Mouse (Mus musculus): ENCODE measurements around the gene Traf5. TPM values are rescaled to one million over a fixed set of nuclear protein-coding genes. Genes with fewer than 3 reads are reported as not detected.
A peak's percentile ranks its signal among the peaks of the same experiment; 100 is the strongest.

The Traf5 gene
- total and polyA plus RNA-seq, 2 experiments from 2014 or later = 1.6 to 2.0 TPM

DNA sequence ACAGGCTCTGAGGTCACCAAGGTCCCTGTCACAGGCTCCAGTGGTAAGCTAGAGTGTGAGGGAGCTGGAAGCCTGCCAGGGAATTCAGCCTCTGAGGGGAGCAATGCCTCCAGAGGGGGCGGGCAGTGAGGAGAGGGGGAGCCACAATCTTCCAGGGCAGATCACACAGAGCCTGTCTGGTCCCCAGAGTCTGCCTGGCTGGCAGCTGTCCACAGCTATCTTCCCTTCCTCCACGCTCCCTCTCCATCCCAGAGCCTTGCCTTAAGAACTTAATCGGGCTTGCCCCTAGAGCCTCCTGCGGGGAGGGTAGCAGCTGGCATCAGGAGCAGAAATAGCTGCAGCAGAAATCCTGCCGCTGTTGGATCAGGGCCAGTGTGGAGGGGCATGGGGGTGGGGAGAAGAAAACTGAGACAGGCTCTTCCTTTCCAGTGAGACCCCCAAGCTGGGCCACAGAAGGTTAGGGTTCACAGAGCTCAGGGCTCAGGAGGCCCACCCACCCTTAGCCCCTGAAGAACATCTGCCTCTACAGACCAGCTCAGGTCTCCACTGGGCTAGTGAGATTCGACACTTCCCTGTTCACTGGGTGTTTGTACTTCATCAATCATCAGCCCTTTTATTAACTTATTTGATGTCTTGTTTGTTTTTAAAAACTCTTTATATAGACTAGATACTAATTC lies 110.8 kb downstream of the Traf5 start:
- TF ChIP-seq CTCF (IDR thresholded peaks at IDR 0.05) = no peak
- WGBS = 8% methylated on average over 6 of the region's 6 CpGs
- Histone ChIP-seq H3K9ac (replicated peaks; ENCODE audit: low read length, poor library complexity, severe bottlenecking) (no peak overlapping the region), H3K36me3 (ENCODE audit: insufficient read depth, low read length) (no peaks in the 10 kb centered on the region), H3K27me3 (ENCODE audit: insufficient read depth, low read length) (no peaks in the 10 kb centered on the region), H3K27ac (ENCODE audit: low read depth, low read length) (no peak overlapping the region), H3K4me2 (ENCODE audit: low read depth, low read length, poor library complexity, severe bottlenecking) (no peak overlapping the region), H3K4me3 (ENCODE audit: low read depth, low read length) (no peak overlapping the region), H3K4me1 (ENCODE audit: insufficient read depth, low read length) (peaks cover 11% of the 10 kb centered on the region), H3K9me3 (ENCODE audit: low read length) (no peaks in the 10 kb centered on the region)
- DNase-seq (ENCODE audit: low spot score) (peak; percentile 71), ATAC-seq (ENCODE audit: low FRiP score) (peak; percentile 25; the same call in 1 of the 2 replicates)

DNA sequence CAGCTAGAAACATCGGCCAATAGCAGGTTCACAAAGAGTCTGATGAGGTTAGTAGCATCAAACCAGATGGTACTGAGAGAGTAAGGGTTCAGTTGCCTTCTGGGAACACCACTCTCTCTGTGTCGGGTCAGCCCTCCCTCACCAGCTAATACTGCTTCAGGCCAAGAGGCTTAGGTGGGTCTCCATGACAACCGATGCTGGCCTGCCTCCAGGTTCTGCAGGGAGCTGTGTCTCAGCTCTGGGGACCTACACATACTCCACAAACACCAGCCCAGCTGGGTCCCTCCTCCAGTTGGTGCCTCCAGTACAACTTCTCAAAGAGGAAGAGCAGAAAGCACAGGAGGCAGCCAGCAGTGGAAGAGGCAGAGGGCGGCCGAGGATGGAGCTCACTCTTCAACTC lies 115.2 kb downstream of the Traf5 start, which contains the start of gene Rd3:
TSS of gene Rd3 (plus strand) at position 184 of the 400 bp plus-strand sequence.
- Histone ChIP-seq H3K27ac (ENCODE audit: low read depth, low read length) (no peak within 1 kb of the TSS), H3K4me3 (ENCODE audit: low read depth, low read length) (no peak within 1 kb of the TSS), H3K36me3 (ENCODE audit: insufficient read depth, low read length) (no peaks in the 10 kb centered on the region), H3K4me2 (ENCODE audit: low read depth, low read length, poor library complexity, severe bottlenecking) (0 out of 2 replicates have a peak within 1 kb of the TSS, but pooled peaks have one; percentile 2), H3K4me1 (ENCODE audit: insufficient read depth, low read length) (peaks cover 11% of the 10 kb centered on the region), H3K27me3 (ENCODE audit: insufficient read depth, low read length) (no peaks in the 10 kb centered on the region), H3K9ac (replicated peaks; ENCODE audit: low read length, poor library complexity, severe bottlenecking) (no peak within 1 kb of the TSS), H3K9me3 (ENCODE audit: low read length) (no peaks in the 10 kb centered on the region)
- WGBS = 14% methylated on average over 5 of the region's 5 CpGs
- TF ChIP-seq CTCF (IDR thresholded peaks at IDR 0.05) = no peak
- peak; percentile 79 for ATAC-seq (ENCODE audit: low FRiP score)
- DNase-seq (ENCODE audit: low spot score) = peak; percentile 82

DNA sequence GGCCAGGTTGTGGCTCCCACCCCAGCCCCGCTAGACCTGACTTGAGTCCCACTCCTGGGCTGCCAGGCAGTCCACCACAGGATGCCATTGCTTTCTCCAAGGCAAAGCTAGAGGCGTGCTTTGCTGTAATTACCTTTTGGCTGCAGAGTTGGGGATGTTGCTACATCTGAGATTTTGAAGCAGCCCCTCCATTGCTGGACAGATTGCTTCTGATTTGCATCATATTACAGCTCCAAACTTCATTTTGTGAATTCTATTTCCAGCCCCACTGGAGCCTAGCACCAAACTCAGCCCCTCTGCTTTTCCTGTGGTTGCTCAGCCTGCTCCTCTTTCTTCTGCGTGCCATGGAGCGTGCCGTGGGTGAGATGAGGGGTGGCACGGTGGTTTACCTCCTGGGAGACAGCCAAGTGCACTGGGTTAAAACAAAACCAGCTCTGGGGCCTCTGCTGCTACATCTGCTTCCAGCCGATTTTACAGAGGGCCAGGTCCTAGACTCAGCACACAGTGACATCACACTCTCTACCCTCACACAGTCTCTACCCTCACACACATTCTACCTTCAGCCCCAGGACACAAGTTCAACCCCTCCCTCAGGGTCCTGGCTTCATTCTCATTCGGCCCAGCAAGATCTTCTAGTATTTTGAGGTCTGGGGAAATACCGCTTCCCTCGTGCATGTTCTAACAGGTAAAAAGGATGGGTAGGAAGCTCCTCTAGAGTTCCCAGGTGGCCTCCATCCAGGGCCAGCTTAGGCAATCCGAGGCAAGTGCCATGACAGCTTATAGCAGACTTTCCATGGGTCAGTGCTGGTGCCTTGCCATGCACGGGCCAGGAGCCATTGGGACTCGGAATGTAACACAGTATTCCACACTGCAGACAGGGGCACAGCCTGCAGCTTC lies 117.6 kb downstream of the Traf5 start:
- DNase-seq (ENCODE audit: low spot score) (no peak), ATAC-seq (ENCODE audit: low FRiP score) (no peak)
- 66% methylated on average over 13 of the region's 13 CpGs for WGBS
- H3K4me1 ChIP-seq (ENCODE audit: insufficient read depth, low read length) = peaks cover 11% of the 10 kb centered on the region
- no peak overlapping the region for H3K4me2 ChIP-seq (ENCODE audit: low read depth, low read length, poor library complexity, severe bottlenecking)
- H3K36me3 ChIP-seq (ENCODE audit: insufficient read depth, low read length) = no peaks in the 10 kb centered on the region
- no peak overlapping the region for H3K27ac ChIP-seq (ENCODE audit: low read depth, low read length)
- no peak for TF ChIP-seq CTCF (IDR thresholded peaks at IDR 0.05)
- H3K9me3 ChIP-seq (ENCODE audit: low read length) = no peaks in the 10 kb centered on the region
- H3K4me3 ChIP-seq (ENCODE audit: low read depth, low read length) = no peak overlapping the region
- H3K9ac ChIP-seq (replicated peaks; ENCODE audit: low read length, poor library complexity, severe bottlenecking) = no peak overlapping the region
- no peaks in the 10 kb centered on the region for H3K27me3 ChIP-seq (ENCODE audit: insufficient read depth, low read length)

- ATAC-seq (ENCODE audit: low FRiP score) = no peak
- no peak overlapping the region for H3K27ac ChIP-seq (ENCODE audit: low read depth, low read length)
- H3K9ac ChIP-seq (replicated peaks; ENCODE audit: low read length, poor library complexity, severe bottlenecking) = no peak overlapping the region
- no peak for TF ChIP-seq CTCF (IDR thresholded peaks at IDR 0.05)
- DNase-seq (ENCODE audit: low spot score) = no peak
- H3K36me3 ChIP-seq (ENCODE audit: insufficient read depth, low read length) = no peaks in the 10 kb centered on the region
- H3K27me3 ChIP-seq (ENCODE audit: insufficient read depth, low read length) = no peaks in the 10 kb centered on the region
- whole genome bisulfite sequencing = 79% methylated on average over 5 of the region's 5 CpGs
- no peak overlapping the region for H3K4me3 ChIP-seq (ENCODE audit: low read depth, low read length)
- no peak overlapping the region for H3K4me2 ChIP-seq (ENCODE audit: low read depth, low read length, poor library complexity, severe bottlenecking)
- H3K4me1 ChIP-seq (ENCODE audit: insufficient read depth, low read length) = no peaks in the 10 kb centered on the region
- H3K9me3 ChIP-seq (ENCODE audit: low read length) = no peaks in the 10 kb centered on the region
These were observed 122.4 kb downstream of the Traf5 start for GRCm38 (mm10) chr1:191969939-191970338.

GRCm38 (mm10) chr1:191964773-191965481 lies 127.4 kb downstream of the Traf5 start:
- H3K36me3 ChIP-seq (ENCODE audit: insufficient read depth, low read length) = no peaks in the 10 kb centered on the region
- H3K27me3 ChIP-seq (ENCODE audit: insufficient read depth, low read length) = no peaks in the 10 kb centered on the region
- ATAC-seq (ENCODE audit: low FRiP score) = no peak
- H3K4me2 ChIP-seq (ENCODE audit: low read depth, low read length, poor library complexity, severe bottlenecking) = no peak overlapping the region
- 16% methylated on average over 13 of the region's 13 CpGs for WGBS
- peak; percentile 87 for DNase-seq (ENCODE audit: low spot score)
- no peak overlapping the region for H3K27ac ChIP-seq (ENCODE audit: low read depth, low read length)
- H3K4me3 ChIP-seq (ENCODE audit: low read depth, low read length) = no peak overlapping the region
- H3K4me1 ChIP-seq (ENCODE audit: insufficient read depth, low read length) = no peaks in the 10 kb centered on the region
- no peak overlapping the region for H3K9ac ChIP-seq (replicated peaks; ENCODE audit: low read length, poor library complexity, severe bottlenecking)
- peak; percentile 90 for TF ChIP-seq CTCF (IDR thresholded peaks at IDR 0.05)
- H3K9me3 ChIP-seq (ENCODE audit: low read length) = no peaks in the 10 kb centered on the region
